Mouse (Mus musculus) central nervous system, embryonic 14 days (tissue): ENCODE measurements around the gene Zfp518a. TPM values are rescaled to one million over a fixed set of nuclear protein-coding genes. Genes with fewer than 3 reads are reported as not detected.

Experiments
- polyA plus RNA-seq: library from polyadenylated mRNA; depleted of rRNA; stranded (reverse); fragments of >200 nt; gene quantifications from 2 replicates; pipeline ENCODE4 v1.2.3, GENCODE M21; 2012; rRNA removed

The Zfp518a gene
- polyA plus RNA-seq = 6.3 and 6.7 TPM in 2 replicates

DNA sequence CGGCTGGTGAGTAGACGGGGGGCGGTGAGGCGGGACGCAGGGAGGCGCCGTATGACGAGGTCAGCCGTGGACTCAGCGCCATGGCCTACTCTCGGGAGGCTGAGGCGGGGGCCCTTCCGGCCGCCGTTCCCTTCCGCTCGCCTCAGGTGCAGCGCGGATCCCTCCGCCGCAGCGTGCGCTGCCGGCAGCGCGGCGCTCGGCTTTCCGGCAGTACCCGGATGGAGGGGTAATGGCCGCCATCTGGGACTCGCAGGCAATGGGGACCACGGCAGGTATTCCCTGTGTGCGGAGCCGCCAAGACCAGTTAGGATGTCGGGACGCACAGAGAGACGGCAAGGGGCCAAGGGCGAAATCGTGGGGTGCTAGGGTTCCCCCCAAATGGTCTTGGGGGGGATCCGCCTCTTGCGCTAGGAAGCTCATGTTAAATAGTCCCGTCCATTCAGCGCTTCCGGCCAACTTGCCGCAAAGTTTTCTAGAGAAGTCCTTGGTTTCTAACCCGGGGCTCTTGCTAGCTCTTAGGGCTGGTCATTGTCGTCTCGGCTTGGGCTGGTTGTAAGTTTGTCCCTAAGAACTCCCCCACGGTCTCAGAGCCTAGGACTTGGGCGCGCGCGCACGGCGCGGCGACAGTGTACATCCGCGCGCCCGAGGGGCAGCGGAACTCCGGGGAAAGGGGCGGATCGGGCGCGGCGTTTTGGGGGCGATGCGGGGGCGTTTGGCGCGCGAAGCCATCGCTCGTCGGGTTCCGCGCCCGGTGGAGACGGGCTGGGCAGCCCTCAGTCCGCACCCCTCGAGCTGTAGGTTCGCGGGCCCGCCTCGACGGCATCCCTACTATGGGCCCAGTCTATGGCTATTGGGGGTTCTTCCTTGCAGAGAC lies at the start of gene Zfp518a:
Gene Zfp518a (plus strand): TSS at position 187 of the 874 bp plus-strand sequence.

Other genes starting within 250 kb of the Zfp518a start
- gene Cc2d2b, start 146.0 kb upstream of the Zfp518a start, polyA plus RNA-seq = 0.04 and 0.32 TPM in 2 replicates
- gene Ccnj, start 63.4 kb upstream of the Zfp518a start, polyA plus RNA-seq = 19.5 and 23.9 TPM in 2 replicates
- 0.31 and 0.43 TPM in 2 replicates for gene Blnk, start 99.8 kb downstream of the Zfp518a start, polyA plus RNA-seq
- gene Dntt, start 134.6 kb downstream of the Zfp518a start, polyA plus RNA-seq = 0.02 TPM in 1 of 2 replicates, not detected in the other
- 0.03 and 0.05 TPM in 2 replicates for gene Opalin, start 182.4 kb downstream of the Zfp518a start, polyA plus RNA-seq